Mouse (Mus musculus) lung, postnatal 36 days (tissue): ENCODE results near the gene Rab21.

Experiments used
- DNase-seq: peaks from one replicate; pipeline ENCODE4 v3.0.0; 2022; ENCODE audit warnings: mixed read lengths

Gene Rab21

GRCm38 (mm10) chr10:115271649-115272048, 43.7 kb downstream of the Rab21 start:
- no peak for DNase-seq

- no peak for DNase-seq
Observed at GRCm38 (mm10) chr10:115270612-115271390, 44.6 kb downstream of the Rab21 start.

GRCm38 (mm10) chr10:115262926-115263562, 52.4 kb downstream of the Rab21 start:
- no peak for DNase-seq

- peak; percentile 23 for DNase-seq
Observed at GRCm38 (mm10) chr10:115262261-115262660, 53.1 kb downstream of the Rab21 start.

GRCm38 (mm10) chr10:115261428-115261827, 54.0 kb downstream of the Rab21 start:
- DNase-seq, result no peak

GRCm38 (mm10) chr10:115256162-115256561, 59.2 kb downstream of the Rab21 start:
- no peak for DNase-seq

GRCm38 (mm10) chr10:115253521-115253920, 61.9 kb downstream of the Rab21 start:
- DNase-seq, result no peak

- peak; percentile 68 for DNase-seq
Observed at GRCm38 (mm10) chr10:115252321-115252757, 63.1 kb downstream of the Rab21 start.

GRCm38 (mm10) chr10:115251088-115251934, 64.1 kb downstream of the Rab21 start, which contains the start of gene Tbc1d15:
Gene Tbc1d15 (minus strand): TSS chr10:115251467.
- peak; percentile 99 for DNase-seq

GRCm38 (mm10) chr10:115250235-115251087, 64.9 kb downstream of the Rab21 start:
- peak; percentile 61 for DNase-seq

- DNase-seq, result no peak
Observed at GRCm38 (mm10) chr10:115248041-115248440, 67.4 kb downstream of the Rab21 start.

- DNase-seq, result no peak
Observed at GRCm38 (mm10) chr10:115245488-115245887, 69.9 kb downstream of the Rab21 start.

GRCm38 (mm10) chr10:115241082-115241595, 74.3 kb downstream of the Rab21 start:
- peak; percentile 38 for DNase-seq

GRCm38 (mm10) chr10:115237931-115238330, 77.5 kb downstream of the Rab21 start:
- DNase-seq, result no peak
